Mouse (Mus musculus) bone marrow, adult 2 months (tissue): ENCODE data around the gene Tmem151b.

Experiments
- CTCF ChIP-seq: fragments of 200-500 bp; IDR thresholded peaks from 2 replicates; pipeline ENCODE4 v1.5.1; 2011; ENCODE audit warnings: low read length, control low read depth; ENCODE audit not compliant: control insufficient read depth, insufficient read depth
- POLR2A ChIP-seq: fragments of 200-500 bp; IDR thresholded peaks from 2 replicates; pipeline ENCODE4 v1.6.1; 2011; ENCODE audit warnings: low read depth, mild to moderate bottlenecking, control low read depth, low read length, borderline replicate concordance; ENCODE audit not compliant: control insufficient read depth

DNA sequence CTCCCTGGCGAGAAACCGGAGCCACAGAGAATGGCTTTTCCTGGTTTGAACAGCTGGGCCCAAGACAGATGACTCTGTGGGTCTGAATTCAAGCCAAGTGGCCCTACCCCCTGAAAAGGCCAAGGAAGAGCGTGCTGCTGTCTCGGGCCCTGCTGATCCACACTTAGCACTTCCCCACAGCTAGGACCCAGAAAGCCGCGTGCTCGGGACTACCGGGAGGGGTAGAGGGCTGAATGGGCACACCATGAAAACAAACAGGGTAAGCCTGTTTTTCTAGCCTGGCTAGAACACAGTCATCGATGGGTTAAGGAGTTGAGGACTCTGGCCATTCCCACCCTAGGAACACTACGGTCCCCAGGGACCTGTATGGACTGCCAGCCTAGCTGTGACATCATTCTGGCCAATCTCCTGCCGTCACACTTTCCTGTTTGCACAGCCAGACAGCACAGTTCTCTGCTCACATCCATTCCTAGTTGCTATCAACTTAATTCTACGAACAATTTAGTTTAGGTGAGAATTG, 31.5 kb upstream of the Tmem151b start:
- no peak for TF ChIP-seq CTCF
- no peak for TF ChIP-seq POLR2A
